Mouse (Mus musculus) CD4-positive helper T cell, adult 2 months (primary cell): ENCODE measurements at regions not wholly inside any gene's neighbourhood (a gene's known extent, or its start where the extent isn't known, plus 50 kb on each side); places are given as distances from the start of the nearest gene placed in this dataset.

ENCODE experiments used
- DNase-seq: peaks from one replicate; pipeline ENCODE4 v3.0.0-alpha.2; 2012; ENCODE audit warnings: low read depth, missing footprints, low spot score

- DNase-seq = no peak
These were observed 239.4 kb upstream of the Epha4 start for GRCm38 (mm10) chr1:77754326-77754725.

GRCm38 (mm10) chr1:77748483-77749465 is 233.9 kb upstream of the Epha4 start:
- no peak for DNase-seq

- DNase-seq = no peak
These were observed 217.2 kb upstream of the Epha4 start for GRCm38 (mm10) chr1:77732099-77732498.

- no peak for DNase-seq
These were observed 212.7 kb upstream of the Epha4 start for GRCm38 (mm10) chr1:77727561-77727960.

GRCm38 (mm10) chr1:77723246-77723645 is 208.4 kb upstream of the Epha4 start:
- no peak for DNase-seq

- no peak for DNase-seq
These were observed 206.0 kb upstream of the Epha4 start for GRCm38 (mm10) chr1:77720859-77721258.

- no peak for DNase-seq
These were observed 198.1 kb upstream of the Epha4 start for GRCm38 (mm10) chr1:77713001-77713400.

- DNase-seq = no peak
These were observed 193.5 kb upstream of the Epha4 start for GRCm38 (mm10) chr1:77708202-77709020.

- DNase-seq = no peak
These were observed 180.5 kb upstream of the Epha4 start for GRCm38 (mm10) chr1:77695228-77696018.

GRCm38 (mm10) chr1:77663345-77663744 is 148.5 kb upstream of the Epha4 start:
- DNase-seq = no peak

- DNase-seq = no peak
These were observed 145.5 kb upstream of the Epha4 start for GRCm38 (mm10) chr1:77660436-77660835.

- no peak for DNase-seq
These were observed 122.1 kb upstream of the Epha4 start for GRCm38 (mm10) chr1:77637025-77637424.

- DNase-seq = no peak
These were observed 114.8 kb upstream of the Epha4 start for GRCm38 (mm10) chr1:77629496-77630281.

- DNase-seq = no peak
These were observed 114.0 kb upstream of the Epha4 start for GRCm38 (mm10) chr1:77628861-77629260.

GRCm38 (mm10) chr1:77617490-77617889 is 102.6 kb upstream of the Epha4 start:
- no peak for DNase-seq

GRCm38 (mm10) chr1:77600509-77600908 is 85.6 kb upstream of the Epha4 start:
- DNase-seq = no peak

- DNase-seq = no peak
These were observed 77.8 kb upstream of the Epha4 start for GRCm38 (mm10) chr1:77592649-77593048.

GRCm38 (mm10) chr1:77592248-77592647 is 77.4 kb upstream of the Epha4 start:
- DNase-seq = no peak

- DNase-seq = no peak
These were observed 74.5 kb upstream of the Epha4 start for GRCm38 (mm10) chr1:77589423-77589822.

GRCm38 (mm10) chr1:77585520-77585919 is 70.6 kb upstream of the Epha4 start:
- DNase-seq = no peak

GRCm38 (mm10) chr1:77568081-77568480 is 53.2 kb upstream of the Epha4 start:
- no peak for DNase-seq
